Mouse (Mus musculus) testis, postnatal 14 days (tissue): ENCODE results near the gene Plpp3.

ENCODE experiments used
- DNase-seq: peaks from one replicate; pipeline ENCODE4 v3.0.0; 2021; ENCODE audit warnings: low spot score

Gene Plpp3

DNA sequence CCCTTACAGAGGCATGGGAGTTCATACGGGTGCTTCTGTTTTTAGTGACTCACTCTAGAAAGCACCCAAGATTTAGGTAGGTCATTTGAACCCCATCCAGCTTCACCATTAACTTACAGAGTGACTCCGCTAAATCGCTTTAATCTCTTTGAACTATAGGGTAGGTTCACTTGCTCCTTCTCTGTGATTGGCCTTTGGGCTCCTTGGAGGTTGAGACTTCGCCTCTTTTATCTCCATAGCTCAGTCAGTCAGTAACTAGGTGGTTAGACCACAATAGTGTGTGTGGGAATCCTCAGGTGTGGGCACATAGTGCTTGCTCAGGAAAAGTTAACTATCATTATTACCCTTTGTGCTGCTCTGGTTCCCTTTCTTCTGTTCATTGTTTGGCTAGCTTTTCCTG, 33.7 kb downstream of the Plpp3 start:
- DNase-seq: no peak

DNA sequence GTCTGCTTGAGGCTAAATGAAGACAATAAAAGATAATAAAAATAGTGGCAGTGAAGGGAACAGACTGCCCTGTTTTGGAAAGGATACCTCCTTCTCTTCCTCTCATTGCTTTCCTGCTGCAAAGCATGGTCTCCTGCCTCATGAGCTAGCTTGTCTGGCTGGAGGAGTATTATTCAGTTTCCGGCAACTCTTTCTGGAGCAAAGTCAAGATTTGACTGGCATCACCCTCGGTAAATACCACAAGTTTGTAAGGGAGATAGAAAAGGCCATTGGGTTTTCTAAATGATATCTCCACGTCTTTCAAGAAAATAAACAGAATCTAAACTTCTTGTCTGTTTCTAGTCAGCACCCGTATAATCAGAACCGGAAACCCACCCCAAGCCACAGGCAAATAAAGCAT, 34.4 kb downstream of the Plpp3 start:
- DNase-seq: no peak

DNA sequence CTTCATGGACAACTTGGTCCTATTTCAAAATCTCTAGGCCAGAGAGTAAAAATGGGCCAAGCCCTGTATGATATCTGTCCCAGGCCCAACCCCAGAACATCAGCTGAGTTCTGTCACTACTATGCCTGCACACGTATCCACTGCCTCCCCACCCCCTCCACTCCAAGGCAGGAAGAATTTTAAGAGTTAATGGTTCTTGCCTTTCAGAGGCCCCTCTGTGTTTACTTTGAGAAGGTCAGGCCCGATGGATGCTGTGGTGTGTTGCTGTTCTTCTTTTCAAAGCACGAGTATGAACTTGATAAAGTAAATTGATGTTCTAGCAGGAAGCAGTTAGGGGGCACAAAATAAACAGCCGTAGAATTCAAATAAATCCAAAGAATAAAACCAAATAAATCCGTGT, 35.5 kb downstream of the Plpp3 start:
- DNase-seq: no peak

DNA sequence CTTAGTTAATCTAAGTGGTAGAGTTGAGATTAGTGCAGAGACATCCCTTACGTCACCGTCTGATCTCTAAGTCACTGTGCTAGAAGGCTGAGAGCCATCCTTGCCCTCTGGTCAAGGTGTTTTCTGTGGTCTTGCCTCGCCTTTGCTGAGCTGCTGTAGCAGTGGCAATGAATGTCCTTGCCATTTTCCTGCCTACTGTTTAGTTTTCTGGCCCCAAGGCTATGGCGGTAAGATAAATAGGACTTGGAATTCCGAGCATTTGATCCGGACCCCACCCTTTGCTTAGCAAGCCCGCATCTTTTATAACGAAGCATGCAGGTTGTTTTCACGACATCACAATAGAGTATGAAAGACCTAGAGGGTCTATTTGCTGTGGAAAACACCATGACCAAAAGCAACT, 38.1 kb downstream of the Plpp3 start:
- no peak for DNase-seq

DNA sequence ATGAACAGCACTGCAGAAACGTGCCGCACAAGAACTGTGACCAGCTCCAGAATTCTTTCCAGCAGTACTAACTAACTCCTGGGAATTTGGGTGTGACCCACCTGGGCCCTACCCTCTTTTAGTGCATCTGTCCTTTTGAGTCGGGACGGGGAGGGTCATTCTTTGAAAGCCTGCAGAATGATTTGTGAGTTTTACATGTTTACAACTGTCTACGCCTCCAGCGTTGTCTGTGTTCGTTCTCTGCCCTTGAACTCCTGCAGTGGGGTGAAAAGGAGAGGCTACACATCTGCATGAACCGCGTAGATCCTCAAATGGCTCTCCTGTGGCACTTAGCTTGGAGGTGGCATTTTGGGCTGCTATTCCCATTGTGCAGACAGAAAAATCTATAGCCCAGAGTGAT, 39.0 kb downstream of the Plpp3 start:
- no peak for DNase-seq

DNA sequence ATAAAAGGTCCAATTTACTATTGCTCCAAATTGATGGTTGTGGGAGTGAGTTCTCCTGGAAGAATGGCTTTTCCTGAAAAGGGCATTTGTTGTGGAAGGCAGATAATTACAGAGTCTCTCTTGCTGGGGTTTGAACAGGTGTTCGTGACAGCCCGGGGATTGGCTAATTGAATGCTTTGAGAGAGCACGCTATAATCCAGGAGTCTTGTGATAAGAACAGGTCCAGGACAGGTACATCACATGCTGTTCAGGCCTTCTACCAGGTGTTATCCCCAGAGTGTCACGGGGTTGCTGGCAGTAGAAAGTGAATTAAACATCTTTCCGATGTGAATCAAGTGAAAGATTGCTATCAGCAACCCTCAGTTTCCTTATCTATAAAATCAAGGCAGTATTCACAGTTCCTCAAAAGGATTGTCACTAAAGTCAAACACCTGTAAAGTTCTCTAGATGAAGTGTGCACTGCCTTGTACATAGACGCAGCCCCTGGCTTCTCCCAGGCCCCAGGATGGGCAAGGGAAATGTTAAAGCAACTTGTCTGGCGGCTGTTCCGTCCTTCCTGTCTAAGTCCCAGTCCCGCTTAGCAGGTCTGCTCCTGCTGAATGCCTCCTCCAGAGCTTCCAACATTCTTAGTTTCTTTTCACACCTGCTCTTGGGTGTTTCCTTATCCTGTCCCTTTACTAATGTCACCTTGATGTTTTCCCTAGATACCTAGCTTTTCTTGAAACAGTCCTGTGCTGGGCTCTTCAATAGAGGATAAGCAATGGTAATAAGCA, 40.0 kb downstream of the Plpp3 start:
- no peak for DNase-seq

DNA sequence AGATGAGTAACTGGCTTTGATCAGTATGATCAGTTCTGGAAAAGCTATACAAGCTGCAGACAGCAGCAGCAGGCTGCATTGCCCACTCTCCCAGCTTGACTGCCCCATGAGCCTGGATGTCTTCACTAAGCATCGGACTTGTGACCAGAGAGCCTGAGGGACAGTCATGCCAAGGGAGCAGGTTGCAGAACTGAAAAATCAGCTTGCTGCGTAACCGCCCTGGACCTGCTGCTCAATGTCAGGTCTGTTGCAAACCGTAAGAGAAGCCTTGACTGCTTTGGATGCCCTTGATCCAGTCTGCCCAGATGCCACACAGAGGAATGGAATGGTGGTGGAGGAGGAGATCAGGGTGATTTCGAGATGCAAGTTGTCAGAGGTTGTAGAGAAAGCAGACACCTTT, 41.5 kb downstream of the Plpp3 start:
- DNase-seq: no peak

DNA sequence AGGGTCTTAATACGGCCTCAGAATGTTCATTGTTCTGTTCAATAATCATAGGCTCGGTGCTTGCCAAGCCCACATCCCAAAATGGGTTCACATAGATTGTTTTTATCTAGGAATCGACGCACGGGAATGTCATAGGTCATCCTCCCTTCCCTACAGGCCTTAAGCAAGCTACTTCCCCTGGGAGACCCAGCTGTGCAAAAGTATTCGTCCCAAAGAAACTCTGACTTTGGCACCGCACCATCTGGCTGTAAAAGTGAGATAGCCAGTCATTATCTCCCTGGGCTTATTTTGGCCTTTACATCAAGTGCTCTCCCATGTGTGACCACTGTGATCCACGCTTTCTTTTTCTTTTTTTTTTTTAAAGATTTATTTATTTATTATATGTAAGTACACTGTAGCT, 42.2 kb downstream of the Plpp3 start:
- no peak for DNase-seq

DNA sequence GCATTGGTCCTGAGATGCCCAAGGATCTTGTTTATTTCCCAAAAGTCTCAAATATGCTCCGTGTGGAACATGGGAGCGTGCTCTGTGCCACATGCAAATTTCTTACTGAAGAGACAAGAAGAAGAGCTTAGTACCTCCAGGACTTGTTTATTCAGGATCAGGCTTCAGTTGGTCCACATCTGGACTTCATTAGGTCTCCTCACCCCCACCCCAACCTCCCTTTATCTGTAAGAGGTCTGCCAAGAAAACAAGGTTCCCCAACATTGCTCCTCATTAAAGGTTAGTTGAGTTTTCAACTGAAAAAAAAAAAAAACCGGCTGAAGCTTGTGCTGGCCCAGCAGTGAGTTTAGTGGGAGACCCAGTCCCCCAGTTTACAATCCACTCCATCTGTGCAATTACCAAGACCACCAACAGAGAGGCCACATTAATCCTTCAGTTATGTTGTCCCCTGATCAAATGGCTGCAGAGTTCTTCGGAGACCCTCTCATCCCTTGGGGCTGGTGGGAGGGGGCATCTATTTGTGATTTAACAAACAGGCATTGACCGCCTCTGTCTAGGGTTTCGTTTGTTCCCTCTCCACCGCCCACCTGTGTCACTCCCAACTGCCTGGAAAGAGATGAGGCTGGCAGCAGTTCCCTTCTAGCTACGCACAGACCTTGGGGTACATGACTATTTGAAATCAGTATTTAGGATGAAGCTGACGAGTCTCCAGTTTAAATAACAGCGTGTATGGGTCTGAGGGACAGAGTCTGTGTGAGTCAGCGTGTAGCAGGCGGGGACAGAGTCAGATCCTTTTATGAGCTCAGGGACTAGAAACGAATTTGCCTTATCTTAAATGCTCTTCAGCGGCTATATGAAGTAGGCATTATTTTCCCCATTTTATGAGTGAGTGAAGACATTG, 43.7 kb downstream of the Plpp3 start:
- DNase-seq: no peak

DNA sequence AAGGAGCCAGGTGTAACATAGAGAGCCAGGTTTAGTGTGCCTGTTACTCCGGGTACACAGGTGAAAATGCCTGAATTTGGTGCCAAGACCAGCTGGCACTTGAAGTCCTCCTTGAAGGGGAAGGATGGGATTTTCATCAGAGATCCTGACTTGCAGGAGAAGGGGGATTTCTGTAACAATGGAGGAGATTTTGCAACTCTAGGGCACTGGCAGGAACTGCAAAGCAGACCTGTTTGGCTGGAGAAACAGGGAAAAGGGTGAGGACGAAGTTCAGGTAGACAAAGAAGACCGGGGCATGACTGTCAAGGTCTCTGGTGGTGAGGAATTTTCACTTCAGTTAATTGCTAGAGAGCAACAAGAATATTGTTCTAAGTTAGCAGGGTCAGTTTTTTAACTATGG, 45.3 kb downstream of the Plpp3 start:
- no peak for DNase-seq

DNA sequence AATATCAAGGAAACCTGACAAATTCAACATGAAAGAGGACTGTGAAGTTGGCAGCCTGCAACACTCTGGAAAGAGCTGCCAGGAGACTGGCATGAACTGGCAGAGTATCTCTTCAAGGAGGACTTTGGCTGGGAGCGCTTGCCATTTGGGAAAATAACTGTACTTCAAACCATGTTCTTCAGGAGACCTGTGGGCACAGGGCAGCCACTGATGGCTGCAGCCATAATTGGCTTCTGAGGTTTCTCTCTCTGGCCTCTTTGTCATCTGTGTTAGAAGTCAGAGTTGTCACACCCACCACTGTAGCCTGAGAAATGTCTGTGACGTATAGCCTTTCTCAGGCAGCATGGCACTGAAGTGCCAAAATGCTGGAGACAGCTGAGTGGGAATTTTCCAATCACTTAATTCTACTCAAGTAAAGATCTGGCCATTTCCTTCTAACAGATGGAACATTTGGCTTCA, 46.2 kb downstream of the Plpp3 start:
- no peak for DNase-seq

DNA sequence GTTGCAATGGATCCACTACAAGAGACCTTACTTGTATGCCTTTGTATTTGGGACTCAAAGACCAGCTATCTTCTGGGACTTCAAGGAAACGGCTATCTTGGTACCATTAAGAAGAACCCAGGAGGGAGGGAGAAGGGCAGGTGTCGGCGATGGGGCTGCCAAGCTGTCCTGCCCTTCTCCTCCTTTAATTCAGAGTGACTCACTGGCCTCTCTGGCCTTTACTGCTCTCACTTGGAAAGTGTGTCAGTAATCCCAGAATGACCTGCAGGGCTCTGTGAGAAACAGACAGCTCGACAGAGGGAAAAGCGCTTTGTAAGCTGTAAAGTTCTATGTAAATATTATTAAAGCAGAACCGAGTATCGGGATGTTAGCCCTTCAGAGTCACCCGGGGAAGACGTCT, 46.9 kb downstream of the Plpp3 start:
- DNase-seq: no peak

DNA sequence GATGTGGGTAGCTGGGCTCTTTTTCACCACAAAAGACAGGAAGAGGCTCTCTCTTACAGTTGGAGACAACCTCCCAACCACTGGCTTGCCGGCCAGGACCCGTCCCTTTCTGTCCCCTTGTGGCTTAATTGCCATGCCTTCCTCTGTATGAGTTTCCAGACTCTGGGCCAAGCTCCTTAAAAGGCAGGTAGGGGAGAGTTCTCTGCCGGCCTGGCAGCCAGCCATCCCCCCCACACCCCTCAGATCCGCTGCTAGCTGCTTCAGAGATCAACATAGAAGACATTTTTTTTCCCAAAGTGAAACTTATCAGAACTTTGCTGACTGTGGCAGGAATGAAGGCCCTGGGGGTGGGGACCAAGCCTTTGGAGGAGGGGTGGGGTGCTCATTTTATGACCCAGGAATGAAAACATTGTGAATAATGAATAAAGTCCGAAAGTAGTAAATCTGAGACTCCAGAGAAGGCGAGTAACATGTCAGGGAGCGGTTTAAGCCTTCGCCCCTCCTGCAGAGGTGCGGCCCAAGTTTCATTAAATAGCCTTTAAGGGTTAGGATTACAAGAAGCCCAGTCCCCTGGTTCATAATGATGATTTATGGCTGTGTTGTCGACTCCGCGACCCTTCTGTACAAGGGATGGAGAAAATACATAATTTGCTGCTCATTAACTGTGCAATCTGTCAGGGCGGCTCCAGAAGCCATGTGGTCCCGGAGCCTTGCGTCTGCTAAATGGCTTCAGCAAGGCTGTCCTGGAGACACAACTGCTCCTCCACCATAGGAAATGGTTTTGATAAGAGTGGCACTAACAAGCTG, 48.1 kb downstream of the Plpp3 start:
- DNase-seq: no peak

DNA sequence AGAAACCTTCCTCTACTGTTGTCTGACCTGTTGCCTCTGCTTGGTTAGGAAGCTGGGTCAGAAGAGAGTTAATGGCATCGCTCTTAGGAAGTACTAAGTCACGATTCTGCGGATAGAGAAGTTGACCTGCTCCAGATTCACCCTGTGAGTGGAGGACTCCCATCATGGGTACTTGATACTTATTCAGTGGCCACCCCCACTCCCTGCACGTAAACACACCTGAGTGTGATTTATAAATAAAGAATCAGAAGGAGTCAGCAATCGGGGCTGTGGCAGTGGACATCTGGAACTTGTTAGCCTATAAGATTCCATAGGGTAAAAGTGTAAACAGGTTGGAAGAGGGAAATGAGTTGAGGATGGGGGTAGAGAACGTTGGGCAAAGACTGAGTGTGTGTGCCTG, 49.0 kb downstream of the Plpp3 start:
- no peak for DNase-seq

DNA sequence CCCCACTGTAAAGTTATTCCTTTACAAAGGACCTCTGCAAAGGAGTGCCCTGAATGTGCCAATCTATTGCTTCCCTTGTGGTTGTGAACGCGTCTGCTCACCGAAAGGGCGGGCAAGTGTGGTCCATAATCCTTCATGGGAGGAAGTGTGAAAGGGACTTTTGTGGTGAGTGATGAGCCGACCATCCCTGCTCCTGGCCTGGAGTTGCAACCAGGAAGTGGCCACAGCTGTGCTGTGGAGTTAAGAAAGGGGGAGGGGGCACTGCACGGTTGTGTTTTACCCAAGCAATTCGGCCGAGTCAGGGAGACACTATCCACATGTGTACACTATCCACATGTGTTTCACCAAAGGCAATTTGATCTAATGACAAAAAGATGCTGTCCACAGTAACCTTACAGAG, 49.8 kb downstream of the Plpp3 start:
- no peak for DNase-seq

DNA sequence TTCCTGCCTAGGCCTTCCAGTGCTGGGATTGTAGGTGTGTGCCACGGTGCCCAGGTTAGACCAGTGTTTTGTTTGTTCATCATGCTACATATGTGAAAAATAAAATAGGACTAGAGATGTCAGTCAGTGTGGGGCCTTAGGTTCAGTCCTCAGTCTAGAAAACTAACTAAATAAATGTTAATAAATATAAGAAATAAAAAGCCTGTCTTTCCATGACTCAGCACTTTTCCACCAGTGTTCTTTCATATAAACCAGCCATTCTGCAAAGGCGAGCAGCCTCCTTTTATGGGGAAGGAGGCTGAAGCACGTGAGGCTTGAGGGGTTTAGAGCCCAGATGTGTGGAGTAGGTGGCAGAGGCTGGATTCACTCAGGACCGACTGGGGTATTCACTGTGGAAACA, 50.5 kb downstream of the Plpp3 start:
- no peak for DNase-seq

DNA sequence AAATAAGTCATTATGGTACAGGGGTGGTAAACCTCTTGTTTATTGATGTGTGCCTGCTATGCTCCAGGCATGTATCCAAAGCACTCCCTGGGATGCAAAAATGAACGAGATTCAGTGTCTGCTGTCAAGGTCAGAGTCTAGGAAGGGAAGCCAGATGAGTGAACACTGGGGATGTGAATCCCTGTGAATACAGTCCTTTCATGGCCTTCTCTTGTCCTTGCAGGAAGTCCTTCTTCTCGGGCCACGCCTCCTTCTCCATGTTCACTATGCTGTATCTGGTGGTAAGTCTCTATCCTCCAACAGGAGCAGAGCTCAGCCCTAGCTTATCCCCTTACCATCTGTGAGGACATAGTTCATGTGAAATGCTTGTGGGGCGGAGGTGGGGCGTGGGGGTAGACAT, 51.8 kb downstream of the Plpp3 start:
- no peak for DNase-seq

DNA sequence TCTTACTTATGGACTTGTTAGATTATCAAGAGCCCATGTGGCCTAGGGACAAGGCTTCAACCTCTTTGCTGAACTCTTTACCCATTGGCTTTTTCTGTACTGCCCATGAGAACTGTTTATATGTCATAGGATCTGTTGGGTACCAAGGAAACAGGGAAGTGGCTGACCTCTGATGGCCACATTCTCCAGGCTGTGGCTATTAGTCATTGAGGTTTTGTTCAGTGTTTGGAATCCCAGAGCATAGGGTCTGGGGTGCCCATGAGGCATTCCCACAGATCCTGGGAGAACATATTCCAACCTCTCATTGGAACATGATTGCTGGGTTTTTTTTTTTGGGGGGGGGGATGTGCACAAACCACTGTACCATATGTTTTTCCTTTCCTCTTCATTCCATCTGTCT, 56.2 kb downstream of the Plpp3 start:
- no peak for DNase-seq

DNA sequence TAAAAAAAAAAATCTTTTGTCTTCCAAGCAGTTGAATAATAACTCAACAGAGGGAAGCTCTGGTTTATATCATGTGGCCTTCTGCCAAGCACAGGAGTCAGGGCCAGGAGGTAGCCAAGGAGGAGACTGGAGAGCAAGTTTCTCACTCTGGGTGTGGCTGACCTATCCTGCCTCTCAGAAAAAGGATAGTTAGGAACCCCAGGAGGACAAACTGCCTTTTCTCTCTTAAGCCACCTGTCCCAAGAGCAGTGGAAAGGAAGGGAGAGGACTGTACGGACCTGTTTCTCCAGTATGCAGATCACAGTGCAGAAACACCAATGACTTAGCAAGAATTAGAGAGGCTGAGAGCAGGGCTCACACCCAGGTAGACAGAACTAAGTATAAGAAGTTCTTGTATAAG, 57.3 kb downstream of the Plpp3 start:
- DNase-seq: no peak

DNA sequence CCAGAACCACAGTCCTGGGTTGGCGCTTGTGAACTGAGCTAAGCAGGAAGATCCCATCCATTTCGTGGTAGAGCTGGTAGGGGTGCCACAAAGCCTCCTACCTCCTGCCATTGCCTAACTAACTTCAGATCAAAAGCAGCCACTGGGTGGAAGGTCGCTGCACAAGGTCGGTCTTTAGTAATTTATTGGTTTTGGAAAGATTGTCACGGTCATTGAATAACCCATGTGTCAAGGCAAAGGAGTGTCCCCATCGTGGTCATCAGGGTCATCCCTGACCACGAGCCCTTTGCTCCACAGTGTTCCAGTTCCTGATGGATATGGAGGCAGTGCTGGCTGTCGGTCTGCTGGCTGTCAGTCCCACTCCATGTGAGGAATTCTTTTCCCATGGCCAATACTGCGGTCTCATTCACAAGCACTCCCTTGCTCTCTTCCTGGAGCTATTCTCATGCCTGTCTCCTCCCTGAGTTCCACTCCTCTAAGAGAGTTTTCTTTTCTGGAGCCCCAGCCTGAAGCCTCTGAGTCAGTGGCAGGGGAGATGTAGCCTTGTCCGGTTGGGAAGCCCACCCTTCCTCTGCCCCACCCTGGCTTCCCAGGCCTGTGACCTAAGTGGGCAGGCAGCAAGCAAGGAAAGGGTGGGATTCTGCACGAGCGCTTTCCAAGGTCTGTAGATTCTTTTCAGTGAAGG, 58.7 kb downstream of the Plpp3 start:
- DNase-seq: no peak

DNA sequence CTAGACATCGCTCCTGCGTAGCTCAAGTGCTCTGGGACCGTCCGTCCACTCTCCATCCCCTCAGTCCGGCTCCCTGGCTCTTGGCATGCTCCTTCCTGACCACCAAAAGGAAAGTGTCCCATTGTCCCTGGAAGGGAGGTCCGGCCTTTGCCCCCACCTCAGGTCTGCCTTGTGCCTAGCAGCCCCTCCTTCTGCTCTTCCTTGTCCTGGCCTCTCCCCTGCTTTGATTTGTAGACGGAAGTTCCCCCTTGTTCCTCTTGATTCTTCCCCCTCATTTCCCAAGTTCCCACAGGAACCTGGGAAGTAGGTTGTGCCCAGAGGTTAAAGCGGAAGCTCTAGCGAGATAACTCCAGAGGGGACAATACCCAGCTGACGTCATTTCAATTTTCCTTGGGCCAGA, 61.1 kb downstream of the Plpp3 start:
- DNase-seq: no peak

DNA sequence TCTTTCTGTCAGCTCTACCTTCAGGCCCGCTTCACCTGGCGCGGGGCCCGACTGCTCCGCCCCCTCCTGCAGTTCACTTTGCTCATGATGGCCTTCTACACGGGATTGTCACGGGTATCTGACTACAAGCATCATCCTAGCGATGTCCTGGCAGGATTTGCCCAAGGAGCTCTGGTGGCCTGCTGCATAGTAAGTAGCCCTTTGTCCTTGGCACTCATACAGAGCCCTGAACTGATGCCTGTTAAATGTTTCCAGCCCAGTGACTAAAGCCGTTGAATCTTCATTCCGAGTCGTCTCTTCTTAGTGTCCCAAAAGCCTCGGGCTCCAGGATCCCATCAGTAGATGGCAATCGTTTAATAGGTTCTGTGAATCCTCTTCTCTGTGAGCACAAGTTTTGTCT, 62.2 kb downstream of the Plpp3 start:
- DNase-seq: no peak
